Comparison of ENCODE assay signal across 8 mouse cellular contexts in the genomic region with DNA sequence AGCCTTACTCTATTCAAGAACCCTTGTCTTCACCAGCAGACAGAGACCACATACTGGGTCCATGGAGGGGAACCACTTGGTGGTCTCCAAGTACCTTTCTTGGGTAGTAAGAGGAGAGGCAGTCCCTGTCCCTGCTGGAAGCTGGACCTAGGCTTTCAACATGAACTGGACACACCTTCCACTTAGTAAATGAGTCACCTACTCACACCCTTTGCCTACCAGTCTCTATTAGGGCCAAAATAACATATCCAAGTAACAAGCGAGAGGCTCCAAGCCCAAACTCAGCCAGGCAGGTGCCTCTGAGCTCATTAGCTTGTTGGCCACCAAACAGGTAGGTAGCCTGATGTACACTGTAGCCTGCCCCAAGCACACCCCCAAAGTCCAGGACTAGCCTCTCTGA. TPM values are rescaled to one million over a fixed set of nuclear protein-coding genes. Genes with fewer than 3 reads are reported as not detected.
A peak's percentile ranks its signal among the peaks of the same experiment; 100 is the strongest.
DNase-seq lines count a peak whose midpoint lies in the region; ATAC-seq and TF ChIP-seq lines count a peak whose summit lies in the region.

No protein-coding gene starts in this region.

- peak overlapping the region; percentile 89 for H3K9ac ChIP-seq in ES-Bruce4 (ENCODE audit: low read depth, poor library complexity, severe bottlenecking)
- H3K9ac ChIP-seq in forebrain, postnatal 0 days: peak overlapping the region; percentile 91
- H3K9ac ChIP-seq in liver, embryonic 16.5 days (ENCODE audit: low read depth, low read length): peak overlapping the region; percentile 88

- H3K4me3 ChIP-seq in heart, embryonic 10.5 days: peak overlapping the region; percentile 98
- peak overlapping the region; percentile 97 for H3K4me3 ChIP-seq in ES-Bruce4 (ENCODE audit: low read depth, low read length)
- peak overlapping the region; percentile 97 for H3K4me3 ChIP-seq in forebrain, postnatal 0 days (ENCODE audit: low read depth, low read length)
- H3K4me3 ChIP-seq in liver, embryonic 16.5 days (ENCODE audit: low read depth, low read length): peak overlapping the region; percentile 82

- no peak for TF ChIP-seq CTCF in ES-Bruce4 (IDR thresholded peaks at IDR 0.05; ENCODE audit: low read depth, low read length)
- TF ChIP-seq CTCF in forebrain, postnatal 0 days (IDR thresholded peaks at IDR 0.05; ENCODE audit: low read depth): no peak

- no peak for TF ChIP-seq EP300 in ES-Bruce4 (IDR thresholded peaks at IDR 0.05; ENCODE audit: insufficient read depth, low read depth, low read length)

- no peak for DNase-seq in heart, embryonic 10.5 days (ENCODE audit: low spot score)
- no peak for DNase-seq in heart, postnatal 36 days
- DNase-seq in forebrain, postnatal 0 days: no peak
- no peak for DNase-seq in adrenal gland, postnatal 10 days
- DNase-seq in embryo, embryonic 10 days (ENCODE audit: low spot score): no peak
- no peak for DNase-seq in adrenal gland, adult (ENCODE audit: inconsistent age in 2 of 2, low spot score in 1 of 2)

- H3K9me3 ChIP-seq in heart, embryonic 10.5 days: no peaks in the 10 kb centered on the region
- H3K9me3 ChIP-seq in ES-Bruce4 (replicated peaks; ENCODE audit: control insufficient read depth, insufficient read depth, low read length, poor library complexity, severe bottlenecking): no peaks in the 10 kb centered on the region
- H3K9me3 ChIP-seq in forebrain, postnatal 0 days (ENCODE audit: low read length): no peaks in the 10 kb centered on the region
- no peaks in the 10 kb centered on the region for H3K9me3 ChIP-seq in liver, embryonic 16.5 days (replicated peaks; ENCODE audit: control insufficient read depth, low read length)

- intact Hi-C loops in heart, postnatal 36 days (cut with DNase I): loop anchor here (1.0 kb wide), 1 partner anchor 17 kb away; a partner anchor contains a TSS

- 80% methylated on average over 1 of the region's 1 CpGs for WGBS in heart, embryonic 10.5 days
- 87% methylated on average over 1 of the region's 1 CpGs for WGBS in forebrain, postnatal 0 days
- WGBS in liver, embryonic 16.5 days (ENCODE audit: insufficient replicate concordance): 69% methylated on average over 1 of the region's 1 CpGs

- peak overlapping the region; percentile 76 for H3K4me2 ChIP-seq in forebrain, postnatal 0 days (ENCODE audit: low read depth)
- H3K4me2 ChIP-seq in liver, embryonic 16.5 days (ENCODE audit: low read depth, low read length): peak overlapping the region; percentile 79

- ATAC-seq in forebrain, postnatal 0 days: no peak
- no peak for ATAC-seq in liver, embryonic 16.5 days (ENCODE audit: low read depth)

- H3K27ac ChIP-seq in heart, embryonic 10.5 days: peak overlapping the region; percentile 93
- 0 out of 2 replicates have a peak overlapping the region, but pooled peaks have one; percentile 22 for H3K27ac ChIP-seq in ES-Bruce4 (ENCODE audit: insufficient read depth, low read length)
- H3K27ac ChIP-seq in forebrain, postnatal 0 days (ENCODE audit: low read depth, low read length): no peak overlapping the region
- peak overlapping the region; percentile 69; the same call in 1 of the 2 replicates for H3K27ac ChIP-seq in liver, embryonic 16.5 days (ENCODE audit: low read length)

- no peak for TF ChIP-seq POLR2A in ES-Bruce4 (IDR thresholded peaks at IDR 0.05; ENCODE audit: insufficient read depth, low read length)

- H3K4me1 ChIP-seq in heart, embryonic 10.5 days: peaks cover 23% of the 10 kb centered on the region
- peaks cover 10% of the 10 kb centered on the region for H3K4me1 ChIP-seq in ES-Bruce4 (ENCODE audit: control insufficient read depth, insufficient read depth, low read length)
- H3K4me1 ChIP-seq in forebrain, postnatal 0 days (ENCODE audit: insufficient read depth): peaks cover 13% of the 10 kb centered on the region
- peaks cover 15% of the 10 kb centered on the region for H3K4me1 ChIP-seq in liver, embryonic 16.5 days (ENCODE audit: control insufficient read depth, low read depth, low read length)

- H3K36me3 ChIP-seq in heart, embryonic 10.5 days: peaks cover 39% of the 10 kb centered on the region
- H3K36me3 ChIP-seq in ES-Bruce4 (ENCODE audit: control insufficient read depth, insufficient read depth, low read length, poor library complexity, severe bottlenecking): peaks cover 15% of the 10 kb centered on the region
- H3K36me3 ChIP-seq in forebrain, postnatal 0 days (ENCODE audit: insufficient read depth): peaks cover 33% of the 10 kb centered on the region
- peaks cover 14% of the 10 kb centered on the region for H3K36me3 ChIP-seq in liver, embryonic 16.5 days (ENCODE audit: control insufficient read depth, insufficient read depth)

- H3K27me3 ChIP-seq in heart, embryonic 10.5 days (ENCODE audit: insufficient read depth, poor library complexity, severe bottlenecking): no peaks in the 10 kb centered on the region
- H3K27me3 ChIP-seq in ES-Bruce4 (ENCODE audit: control insufficient read depth, insufficient read depth, low read length, poor library complexity, severe bottlenecking): no peaks in the 10 kb centered on the region
- H3K27me3 ChIP-seq in forebrain, postnatal 0 days (ENCODE audit: insufficient read depth, low read length): no peaks in the 10 kb centered on the region
- no peaks in the 10 kb centered on the region for H3K27me3 ChIP-seq in liver, embryonic 16.5 days (ENCODE audit: control insufficient read depth, insufficient read depth, low read depth, low read length)

RNA-seq across cellular contexts. Expression of a gene that starts 1.3 kb away (rescaled TPM):
- polyA plus RNA-seq in heart, embryonic 10.5 days (2016; fragmentation: Nextera tagmentation; extraction: Ambion mirVana): not detected in 2 replicates
- total RNA-seq in heart, postnatal 36 days (2021): not detected
- 1.4 TPM in 1 of 2 replicates, not detected in the other for polyA plus RNA-seq in ES-Bruce4 (2011; ENCODE audit: insufficient read depth, insufficient read length, low read depth, missing spikeins)
- total RNA-seq in forebrain, postnatal 0 days (2014; rRNA removed): not detected in 2 replicates
- polyA plus RNA-seq in forebrain, postnatal 0 days (2015; fragmentation: Nextera tagmentation; extraction: Ambion mirVana): 0.39 and 0.71 TPM in 2 replicates
- polyA plus RNA-seq in liver, embryonic 16.5 days (2015; fragmentation: Nextera tagmentation; extraction: Ambion mirVana): not detected in 2 replicates
- total RNA-seq in adrenal gland, postnatal 10 days (2021): not detected

RNA-seq across cellular contexts. Expression of a gene that starts 5.6 kb away (rescaled TPM):
- polyA plus RNA-seq in heart, embryonic 10.5 days (2016; fragmentation: Nextera tagmentation; extraction: Ambion mirVana): 126 and 133 TPM in 2 replicates
- 100 to 1,000 TPM in 1 of 2 experiments, 10 to 100 TPM in 1; 97.9 to 113 TPM for total RNA-seq in heart, postnatal 36 days (2021)
- polyA plus RNA-seq in ES-Bruce4 (2011; ENCODE audit: insufficient read depth, insufficient read length, low read depth, missing spikeins): 83.3 and 85.3 TPM in 2 replicates
- 137 TPM in 2 replicates for total RNA-seq in forebrain, postnatal 0 days (2014; rRNA removed)
- polyA plus RNA-seq in forebrain, postnatal 0 days (2015; fragmentation: Nextera tagmentation; extraction: Ambion mirVana): 94.8 and 102 TPM in 2 replicates
- polyA plus RNA-seq in liver, embryonic 16.5 days (2015; fragmentation: Nextera tagmentation; extraction: Ambion mirVana): 25.4 and 26.0 TPM in 2 replicates
- total RNA-seq in adrenal gland, postnatal 10 days (2021): 100 to 1,000 TPM; 111 to 133 TPM

RNA-seq across cellular contexts. Expression of a gene that starts 17.4 kb away (rescaled TPM):
- 894 and 1,099 TPM in 2 replicates for polyA plus RNA-seq in heart, embryonic 10.5 days (2016; fragmentation: Nextera tagmentation; extraction: Ambion mirVana)
- 1,000 to 10,000 TPM; 2,258 to 2,311 TPM for total RNA-seq in heart, postnatal 36 days (2021)
- 509 and 516 TPM in 2 replicates for polyA plus RNA-seq in ES-Bruce4 (2011; ENCODE audit: insufficient read depth, insufficient read length, low read depth, missing spikeins)
- 302 and 470 TPM in 2 replicates for total RNA-seq in forebrain, postnatal 0 days (2014; rRNA removed)
- polyA plus RNA-seq in forebrain, postnatal 0 days (2015; fragmentation: Nextera tagmentation; extraction: Ambion mirVana): 761 and 882 TPM in 2 replicates
- polyA plus RNA-seq in liver, embryonic 16.5 days (2015; fragmentation: Nextera tagmentation; extraction: Ambion mirVana): 371 and 385 TPM in 2 replicates
- total RNA-seq in adrenal gland, postnatal 10 days (2021): 1,000 to 10,000 TPM; 1,610 to 1,679 TPM

RNA-seq across cellular contexts. Expression of a gene that starts 25.6 kb away (rescaled TPM):
- 1.8 and 4.1 TPM in 2 replicates for polyA plus RNA-seq in heart, embryonic 10.5 days (2016; fragmentation: Nextera tagmentation; extraction: Ambion mirVana)
- under 1 TPM in 1 of 2 experiments, not detected in 1; 0.43 TPM for total RNA-seq in heart, postnatal 36 days (2021)
- polyA plus RNA-seq in ES-Bruce4 (2011; ENCODE audit: insufficient read depth, insufficient read length, low read depth, missing spikeins): 8.9 and 9.8 TPM in 2 replicates
- total RNA-seq in forebrain, postnatal 0 days (2014; rRNA removed): 0.23 TPM in 1 of 2 replicates, not detected in the other
- not detected in 2 replicates for polyA plus RNA-seq in forebrain, postnatal 0 days (2015; fragmentation: Nextera tagmentation; extraction: Ambion mirVana)
- polyA plus RNA-seq in liver, embryonic 16.5 days (2015; fragmentation: Nextera tagmentation; extraction: Ambion mirVana): 0.14 and 0.37 TPM in 2 replicates
- under 1 TPM; 0.72 to 0.82 TPM for total RNA-seq in adrenal gland, postnatal 10 days (2021)

RNA-seq across cellular contexts. Expression of a gene that starts 53.0 kb away (rescaled TPM):
- polyA plus RNA-seq in heart, embryonic 10.5 days (2016; fragmentation: Nextera tagmentation; extraction: Ambion mirVana): 0.05 and 0.27 TPM in 2 replicates
- total RNA-seq in heart, postnatal 36 days (2021): under 1 TPM in 1 of 2 experiments, not detected in 1; 0.27 TPM
- 0.68 and 1.5 TPM in 2 replicates for polyA plus RNA-seq in ES-Bruce4 (2011; ENCODE audit: insufficient read depth, insufficient read length, low read depth, missing spikeins)
- total RNA-seq in forebrain, postnatal 0 days (2014; rRNA removed): 2.2 and 4.5 TPM in 2 replicates
- polyA plus RNA-seq in forebrain, postnatal 0 days (2015; fragmentation: Nextera tagmentation; extraction: Ambion mirVana): 2.1 and 2.9 TPM in 2 replicates
- 0.19 TPM in 2 replicates for polyA plus RNA-seq in liver, embryonic 16.5 days (2015; fragmentation: Nextera tagmentation; extraction: Ambion mirVana)
- 1 to 10 TPM; 2.1 to 2.4 TPM for total RNA-seq in adrenal gland, postnatal 10 days (2021)
